In the genomic region with DNA sequence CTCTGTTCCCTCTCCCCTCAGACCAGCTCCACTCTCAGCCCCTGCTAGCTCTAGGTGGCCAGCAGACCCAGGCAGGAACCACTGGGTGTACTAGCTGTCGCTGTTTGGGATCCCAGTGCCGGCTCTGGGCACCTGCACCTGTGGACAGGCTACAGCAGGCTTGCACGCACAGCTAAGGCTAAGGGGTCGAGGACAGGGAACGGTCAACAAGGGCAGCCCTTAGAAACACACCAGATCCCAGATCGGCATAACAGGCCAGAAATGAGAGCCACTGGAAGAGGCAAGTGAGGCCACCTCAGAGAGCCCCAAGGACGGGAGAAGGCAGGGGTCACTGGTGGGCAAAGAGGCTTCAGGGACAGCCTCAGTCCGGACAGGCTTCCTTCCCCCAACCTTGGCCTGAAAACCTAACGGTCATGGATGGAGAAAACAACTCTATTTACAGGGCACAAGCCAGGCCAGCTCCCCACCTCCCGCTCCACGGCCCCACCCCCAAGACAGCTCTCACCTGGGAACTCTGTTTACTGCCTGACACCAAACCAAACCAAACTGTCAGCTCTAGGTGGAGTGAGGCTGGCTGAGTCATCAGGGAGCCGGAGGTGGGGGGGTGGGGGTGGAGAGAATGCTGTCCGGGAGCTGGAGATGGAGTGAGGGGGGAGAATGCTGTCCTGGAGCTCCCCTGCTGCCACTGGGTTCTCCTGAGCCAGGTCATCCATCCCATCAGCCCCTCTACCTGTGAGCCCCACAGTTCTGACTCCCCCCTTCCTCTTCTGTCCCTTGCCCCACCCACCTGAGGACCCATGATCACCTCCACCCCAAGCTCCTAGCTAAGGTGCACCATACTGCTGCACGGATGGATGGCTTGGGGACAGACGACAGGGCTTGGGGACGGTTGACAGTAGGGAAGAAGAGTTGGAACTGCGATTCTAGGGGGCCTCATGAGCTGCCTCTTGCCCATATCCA, we compare ENCODE assay signal across 15 mouse cellular contexts. TPM values are rescaled to one million over a fixed set of nuclear protein-coding genes. Genes with fewer than 3 reads are reported as not detected.
A peak's percentile ranks its signal among the peaks of the same experiment; 100 is the strongest.
DNase-seq lines count a peak whose midpoint lies in the region; ATAC-seq and TF ChIP-seq lines count a peak whose summit lies in the region.
"Had no signal": no experiment of that assay in that cellular context is flagged by ENCODE, and none has a peak within 500 bp of the region (broad histone marks: within the 10 kb centered on the region; RNA-seq: fewer than 3 reads in every experiment).

No protein-coding gene starts in this region.

- peak overlapping the region; percentile 33; the same call in 1 of the 2 replicates for H3K27ac ChIP-seq in heart, postnatal 0 days (ENCODE audit: low read depth)
- peak overlapping the region; percentile 95 for H3K27ac ChIP-seq in CH12.LX (ENCODE audit: insufficient read depth, low read depth)
- H3K27ac ChIP-seq in limb, embryonic 11.5 days (replicated peaks; ENCODE audit: low read depth, low read length) = no peak overlapping the region
- no peak overlapping the region for H3K27ac ChIP-seq in forebrain, embryonic 11.5 days (ENCODE audit: low read depth, low read length)
- H3K27ac ChIP-seq: hindbrain, embryonic 10.5 days; liver, embryonic 15.5 days had no signal

- no peaks in the 10 kb centered on the region for H3K9me3 ChIP-seq in heart, postnatal 0 days (replicated peaks; ENCODE audit: control insufficient read depth, low read length)
- H3K9me3 ChIP-seq in CH12.LX (replicated peaks; ENCODE audit: low read length) = no peaks in the 10 kb centered on the region
- no peaks in the 10 kb centered on the region for H3K9me3 ChIP-seq in limb, embryonic 11.5 days (ENCODE audit: control insufficient read depth, low read length)
- H3K9me3 ChIP-seq in forebrain, embryonic 11.5 days (ENCODE audit: control insufficient read depth, low read length) = no peaks in the 10 kb centered on the region
- H3K9me3 ChIP-seq: hindbrain, embryonic 10.5 days; liver, embryonic 15.5 days; megakaryocyte, embryonic 14.5 days had no signal

- peaks cover 13% of the 10 kb centered on the region for H3K27me3 ChIP-seq in heart, postnatal 0 days (ENCODE audit: control insufficient read depth, insufficient read depth, low read length)
- no peaks in the 10 kb centered on the region for H3K27me3 ChIP-seq in CH12.LX (replicated peaks)
- H3K27me3 ChIP-seq in limb, embryonic 11.5 days (ENCODE audit: control insufficient read depth, insufficient read depth, low read length) = peaks cover 12% of the 10 kb centered on the region; the same call in 1 of the 2 replicates
- H3K27me3 ChIP-seq in forebrain, embryonic 11.5 days (ENCODE audit: control insufficient read depth, insufficient read depth, low read length) = peaks cover 13% of the 10 kb centered on the region

- no peak for ATAC-seq in heart, postnatal 0 days (ENCODE audit: insufficient read depth, low read depth)
- ATAC-seq in limb, embryonic 11.5 days (ENCODE audit: insufficient number of reproducible peaks, low FRiP score, low TSS enrichment, low read depth) = no peak
- no peak for ATAC-seq in forebrain, embryonic 11.5 days (replicated peaks; ENCODE audit: low FRiP score)
- ATAC-seq: inflammation-experienced regulatory T-cells, adult 6 months had no signal

- 50% methylated on average over 17 of the region's 17 CpGs for WGBS in heart, postnatal 0 days
- WGBS in limb, embryonic 11.5 days = 40% methylated on average over 17 of the region's 17 CpGs
- 59% methylated on average over 17 of the region's 17 CpGs for WGBS in forebrain, embryonic 11.5 days

- no peak overlapping the region for H3K4me2 ChIP-seq in heart, postnatal 0 days (ENCODE audit: low read depth, low read length)
- peak overlapping the region; percentile 90 for H3K4me2 ChIP-seq in CH12.LX (ENCODE audit: insufficient read depth, low read depth, poor library complexity, severe bottlenecking)
- H3K4me2 ChIP-seq in limb, embryonic 11.5 days (ENCODE audit: low read depth, severe bottlenecking) = no peak overlapping the region
- H3K4me2 ChIP-seq in forebrain, embryonic 11.5 days (ENCODE audit: low read depth, low read length, severe bottlenecking) = no peak overlapping the region
- H3K4me2 ChIP-seq: liver, embryonic 15.5 days had no signal

- H3K4me3 ChIP-seq in heart, postnatal 0 days (ENCODE audit: low read depth, low read length) = no peak overlapping the region
- peak overlapping the region; percentile 59 to 76 (median 61) for H3K4me3 ChIP-seq in CH12.LX (replicated peaks in 1 of 3; ENCODE audit: low read depth in 2 of 3, low read length in 2 of 3, poor library complexity in 1 of 3)
- H3K4me3 ChIP-seq in limb, embryonic 11.5 days (ENCODE audit: low read depth, low read length) = no peak overlapping the region
- H3K4me3 ChIP-seq in forebrain, embryonic 11.5 days (ENCODE audit: low read depth, low read length) = no peak overlapping the region
- H3K4me3 ChIP-seq: erythroblast, embryonic 14.5 days; hindbrain, embryonic 10.5 days; liver, embryonic 15.5 days had no signal

- H3K36me3 ChIP-seq in heart, postnatal 0 days (replicated peaks; ENCODE audit: control insufficient read depth, insufficient read depth, low read length) = no peaks in the 10 kb centered on the region
- H3K36me3 ChIP-seq in CH12.LX (replicated peaks in 1 of 2; ENCODE audit: control insufficient read depth in 1 of 2, insufficient read depth in 1 of 2, low read length in 1 of 2) = no peaks in the 10 kb centered on the region
- H3K36me3 ChIP-seq in limb, embryonic 11.5 days (ENCODE audit: control insufficient read depth, insufficient read depth, low read length) = no peaks in the 10 kb centered on the region
- no peaks in the 10 kb centered on the region for H3K36me3 ChIP-seq in forebrain, embryonic 11.5 days (ENCODE audit: control insufficient read depth, insufficient read depth, low read length)
- H3K36me3 ChIP-seq: hindbrain, embryonic 10.5 days; liver, embryonic 15.5 days had no signal

- dilution Hi-C loops in CH12.LX (cut with MboI; ENCODE audit: extremely low pct_ligation_motif_present, extremely low pct_unique_long_range_greater_than_20kb, low sequenced_read_pairs) = no loop called here

- in situ Hi-C loops in CH12.LX (cut with MboI; ENCODE audit: low pct_ligation_motif_present, low pct_unique_long_range_greater_than_20kb, low sequenced_read_pairs) = loop anchor here (5.0 kb wide), 1 partner anchor 40 kb away; no protein-coding TSS in a partner anchor

- no peak for TF ChIP-seq CTCF in heart, postnatal 0 days (IDR thresholded peaks at IDR 0.05; ENCODE audit: low read depth)
- TF ChIP-seq CTCF in CH12.LX (conservative IDR thresholded peaks at IDR 0.05 in 1 of 2, IDR thresholded peaks at IDR 0.05 in 1 of 2; ENCODE audit: low read depth in 2 of 2, low read length in 2 of 2) = no peak

- TF ChIP-seq RAD21 in CH12.LX (IDR thresholded peaks at IDR 0.05; ENCODE audit: low read depth, low read length) = no peak

- H3K9ac ChIP-seq in heart, postnatal 0 days (replicated peaks; ENCODE audit: low read depth, low read length) = no peak overlapping the region
- H3K9ac ChIP-seq in CH12.LX (ENCODE audit: insufficient read depth, low read depth) = peak overlapping the region; percentile 92
- 0 out of 2 replicates have a peak overlapping the region, but pooled peaks have one; percentile 4 for H3K9ac ChIP-seq in limb, embryonic 11.5 days (ENCODE audit: low read length)
- H3K9ac ChIP-seq in forebrain, embryonic 11.5 days (ENCODE audit: low read length) = no peak overlapping the region
- H3K9ac ChIP-seq: forebrain, postnatal 0 days; liver, embryonic 15.5 days had no signal

- intact Hi-C loops in heart, postnatal 10 days (cut with DNase I) = no loop called here

- H3K79me2 ChIP-seq in CH12.LX (replicated peaks; ENCODE audit: control insufficient read depth, extremely low read depth, insufficient read depth, poor library complexity, severe bottlenecking) = peaks cover 19% of the 10 kb centered on the region

- no peak for TF ChIP-seq EP300 in heart, postnatal 0 days (IDR thresholded peaks at IDR 0.05; ENCODE audit: low read depth)
- no peak for TF ChIP-seq EP300 in CH12.LX (IDR thresholded peaks at IDR 0.05; ENCODE audit: low read length)

- TF ChIP-seq POLR2A in CH12.LX (IDR thresholded peaks at IDR 0.05; ENCODE audit: low read depth, low read length) = no peak

- no peak for DNase-seq in heart, postnatal 0 days (ENCODE audit: low spot score)
- no peak for DNase-seq in heart, postnatal 10 days
- DNase-seq in 3T3-L1 (ENCODE audit: low read depth, low spot score) = peak; percentile 70
- DNase-seq in CH12.LX (ENCODE audit: extremely low read depth) = peak; percentile 41
- no peak for DNase-seq in limb, embryonic 11.5 days (ENCODE audit: low spot score)
- no peak for DNase-seq in left cerebral cortex, adult 18-20 months (ENCODE audit: low spot score in 2 of 2)
- no peak for DNase-seq in forebrain, embryonic 11.5 days (ENCODE audit: low spot score)
- DNase-seq in retina, postnatal 1 day = no peak
- DNase-seq: thymus, adult 18-20 months had no signal

- peaks cover 37% of the 10 kb centered on the region for H3K4me1 ChIP-seq in heart, postnatal 0 days (ENCODE audit: control insufficient read depth, insufficient read depth)
- H3K4me1 ChIP-seq in CH12.LX (ENCODE audit: control insufficient read depth in 1 of 2, insufficient read depth in 2 of 2) = peaks cover 48 to 90% of the 10 kb centered on the region in 2 experiments
- peaks cover 7% of the 10 kb centered on the region; the same call in 1 of the 2 replicates for H3K4me1 ChIP-seq in limb, embryonic 11.5 days (ENCODE audit: control insufficient read depth, insufficient read depth, low read length)
- H3K4me1 ChIP-seq in forebrain, embryonic 11.5 days (replicated peaks; ENCODE audit: control insufficient read depth, insufficient read depth, low read length) = peaks cover under 1% of the 10 kb centered on the region; the same call in 1 of the 2 replicates

RNA-seq across cellular contexts. Expression of a gene that starts 5.6 kb away (rescaled TPM):
- total RNA-seq in heart, postnatal 0 days (2014; rRNA removed; ENCODE audit: low replicate concordance) = 6.8 and 10.5 TPM in 2 replicates
- 2.3 and 2.4 TPM in 2 replicates for polyA plus RNA-seq in heart, postnatal 0 days (2015; fragmentation: Nextera tagmentation; extraction: Ambion mirVana)
- 10 to 100 TPM; 13.6 to 17.4 TPM for total RNA-seq in heart, postnatal 10 days (2021)
- total RNA-seq in CH12.LX (2012; rRNA removed) (16.2 and 27.7 TPM in 2 replicates), CH12.LX (2014; rRNA removed) (2.0 and 3.1 TPM in 2 replicates)
- polyA plus RNA-seq in CH12.LX (2012; ENCODE audit: insufficient read length, low read depth) = 14.4 and 14.6 TPM in 2 replicates
- 0.17 and 0.40 TPM in 2 replicates for polyA plus RNA-seq in limb, embryonic 11.5 days (2014; fragmentation: Nextera tagmentation; extraction: Ambion mirVana)
- 1 to 10 TPM; 5.8 to 6.6 TPM for total RNA-seq in left cerebral cortex, adult 18-20 months (2021)
- polyA plus RNA-seq in forebrain, embryonic 11.5 days (2014; fragmentation: Nextera tagmentation; extraction: Ambion mirVana) = 0.08 and 0.16 TPM in 2 replicates
- polyA plus RNA-seq: inflammation-experienced regulatory T-cells, adult 6 months had no signal

RNA-seq across cellular contexts. Expression of a gene that starts 11.9 kb away (rescaled TPM):
- total RNA-seq in heart, postnatal 0 days (2014; rRNA removed; ENCODE audit: low replicate concordance) = 7.1 and 9.4 TPM in 2 replicates
- polyA plus RNA-seq in heart, postnatal 0 days (2015; fragmentation: Nextera tagmentation; extraction: Ambion mirVana) = 6.7 and 8.2 TPM in 2 replicates
- total RNA-seq in heart, postnatal 10 days (2021) = 1 to 10 TPM; 2.4 to 3.1 TPM
- 3.1 and 3.5 TPM in 2 replicates for total RNA-seq in CH12.LX (2012; rRNA removed)
- 2.5 TPM in 2 replicates for total RNA-seq in CH12.LX (2014; rRNA removed)
- polyA plus RNA-seq in CH12.LX (2012; ENCODE audit: insufficient read length, low read depth) = 3.0 and 3.5 TPM in 2 replicates
- polyA plus RNA-seq in limb, embryonic 11.5 days (2014; fragmentation: Nextera tagmentation; extraction: Ambion mirVana) = 7.0 and 7.6 TPM in 2 replicates
- total RNA-seq in left cerebral cortex, adult 18-20 months (2021) = 10 to 100 TPM; 19.6 to 22.1 TPM
- polyA plus RNA-seq in forebrain, embryonic 11.5 days (2014; fragmentation: Nextera tagmentation; extraction: Ambion mirVana) = 12.5 and 15.3 TPM in 2 replicates
- polyA plus RNA-seq: erythroblast, embryonic 14.5 days had no signal

RNA-seq across cellular contexts. Expression of a gene that starts 32.4 kb away (rescaled TPM):
- total RNA-seq in heart, postnatal 0 days (2014; rRNA removed; ENCODE audit: low replicate concordance) = 27.7 and 32.2 TPM in 2 replicates
- 18.6 and 19.1 TPM in 2 replicates for polyA plus RNA-seq in heart, postnatal 0 days (2015; fragmentation: Nextera tagmentation; extraction: Ambion mirVana)
- total RNA-seq in heart, postnatal 10 days (2021) = 10 to 100 TPM; 13.7 to 16.6 TPM
- 78.0 and 90.6 TPM in 2 replicates for total RNA-seq in CH12.LX (2012; rRNA removed)
- 111 and 128 TPM in 2 replicates for total RNA-seq in CH12.LX (2014; rRNA removed)
- polyA plus RNA-seq in CH12.LX (2012; ENCODE audit: insufficient read length, low read depth) = 68.3 and 78.0 TPM in 2 replicates
- polyA plus RNA-seq in limb, embryonic 11.5 days (2014; fragmentation: Nextera tagmentation; extraction: Ambion mirVana) = 180 and 189 TPM in 2 replicates
- total RNA-seq in left cerebral cortex, adult 18-20 months (2021) = 10 to 100 TPM; 10.8 to 12.9 TPM
- polyA plus RNA-seq in forebrain, embryonic 11.5 days (2014; fragmentation: Nextera tagmentation; extraction: Ambion mirVana) = 170 and 180 TPM in 2 replicates

RNA-seq across cellular contexts. Expression of a gene that starts 36.4 kb away (rescaled TPM):
- 6.8 and 7.2 TPM in 2 replicates for total RNA-seq in heart, postnatal 0 days (2014; rRNA removed; ENCODE audit: low replicate concordance)
- 3.4 and 4.7 TPM in 2 replicates for polyA plus RNA-seq in heart, postnatal 0 days (2015; fragmentation: Nextera tagmentation; extraction: Ambion mirVana)
- 1 to 10 TPM; 5.7 to 5.8 TPM for total RNA-seq in heart, postnatal 10 days (2021)
- 149 and 155 TPM in 2 replicates for total RNA-seq in CH12.LX (2012; rRNA removed)
- 112 and 117 TPM in 2 replicates for total RNA-seq in CH12.LX (2014; rRNA removed)
- 196 and 226 TPM in 2 replicates for polyA plus RNA-seq in CH12.LX (2012; ENCODE audit: insufficient read length, low read depth)
- 2.8 TPM in 2 replicates for polyA plus RNA-seq in limb, embryonic 11.5 days (2014; fragmentation: Nextera tagmentation; extraction: Ambion mirVana)
- total RNA-seq in left cerebral cortex, adult 18-20 months (2021) = 1 to 10 TPM; 9.7 to 10.0 TPM
- polyA plus RNA-seq in forebrain, embryonic 11.5 days (2014; fragmentation: Nextera tagmentation; extraction: Ambion mirVana) = 3.7 and 4.1 TPM in 2 replicates

Comparison
In these comparisons a context has a peak if more than half of its experiments do, and no peak if none do; other contexts are left out.
1. DNase-seq: peak in 3T3-L1 (single experiment) and CH12.LX (single experiment); none in heart, postnatal 0 days (single experiment), heart, postnatal 10 days (0 of 2), limb, embryonic 11.5 days (single experiment), left cerebral cortex, adult 18-20 months (0 of 2), forebrain, embryonic 11.5 days (single experiment) and retina, postnatal 1 day (single experiment).
2. H3K27ac ChIP-seq: peak in heart, postnatal 0 days (single experiment) and CH12.LX (single experiment); none in limb, embryonic 11.5 days (single experiment) and forebrain, embryonic 11.5 days (single experiment).
3. H3K4me3 ChIP-seq: peak in CH12.LX (3 of 3); none in heart, postnatal 0 days (single experiment), limb, embryonic 11.5 days (single experiment) and forebrain, embryonic 11.5 days (single experiment).
4. H3K9ac ChIP-seq: peak in CH12.LX (single experiment) and limb, embryonic 11.5 days (single experiment); none in heart, postnatal 0 days (single experiment) and forebrain, embryonic 11.5 days (single experiment).